Mouse (Mus musculus) retina, postnatal 1 day (tissue): ENCODE data around the gene Jph4.

Experiments
- DNase-seq: peaks from one replicate; pipeline ENCODE4 v3.0.0-alpha.2; 2012

The Jph4 gene

GRCm38 (mm10) chr14:55115846-55116245 lies 889 bp downstream of the Jph4 start:
- DNase-seq, result peak; percentile 37

- peak; percentile 75 for DNase-seq
These were observed 1.7 kb downstream of the Jph4 start for GRCm38 (mm10) chr14:55114759-55115701.

- DNase-seq, result peak; percentile 49
These were observed 2.6 kb downstream of the Jph4 start for GRCm38 (mm10) chr14:55113975-55114645.

- no peak for DNase-seq
These were observed 3.3 kb downstream of the Jph4 start for GRCm38 (mm10) chr14:55113351-55113974.

GRCm38 (mm10) chr14:55111720-55112119 lies 5.0 kb downstream of the Jph4 start:
- no peak for DNase-seq

GRCm38 (mm10) chr14:55110076-55110475 lies 6.7 kb downstream of the Jph4 start:
- DNase-seq, result no peak

GRCm38 (mm10) chr14:55109048-55109873 lies 7.5 kb downstream of the Jph4 start:
- DNase-seq, result no peak

GRCm38 (mm10) chr14:55108202-55108870 lies 8.4 kb downstream of the Jph4 start:
- peak; percentile 56 for DNase-seq

GRCm38 (mm10) chr14:55106990-55107389 lies 9.7 kb downstream of the Jph4 start:
- DNase-seq, result no peak

GRCm38 (mm10) chr14:55105836-55106809 lies 10.6 kb downstream of the Jph4 start, which contains the start of gene Ap1g2:
Gene Ap1g2 (minus strand): TSS chr14:55106593.
- DNase-seq, result peak; percentile 84

- no peak for DNase-seq
These were observed 11.3 kb downstream of the Jph4 start for GRCm38 (mm10) chr14:55105386-55105785.

GRCm38 (mm10) chr14:55104365-55104764 lies 12.4 kb downstream of the Jph4 start:
- no peak for DNase-seq

GRCm38 (mm10) chr14:55102253-55102785 lies 14.4 kb downstream of the Jph4 start:
- no peak for DNase-seq

GRCm38 (mm10) chr14:55101592-55101991 lies 15.1 kb downstream of the Jph4 start:
- peak; percentile 74 for DNase-seq

- DNase-seq, result peak; percentile 85
These were observed 18.7 kb downstream of the Jph4 start for GRCm38 (mm10) chr14:55098067-55098466.

GRCm38 (mm10) chr14:55097646-55098045 lies 19.1 kb downstream of the Jph4 start:
- DNase-seq, result peak; percentile 66

GRCm38 (mm10) chr14:55096573-55097087 lies 20.1 kb downstream of the Jph4 start:
- peak; percentile 54 for DNase-seq

GRCm38 (mm10) chr14:55095671-55096070 lies 21.1 kb downstream of the Jph4 start:
- no peak for DNase-seq

- DNase-seq, result no peak
These were observed 21.5 kb downstream of the Jph4 start for GRCm38 (mm10) chr14:55095263-55095662.

GRCm38 (mm10) chr14:55094704-55095231 lies 22.0 kb downstream of the Jph4 start, which contains the start of gene Thtpa:
Gene Thtpa (plus strand): TSS chr14:55094784.
- DNase-seq, result peak; percentile 88
